Mouse (Mus musculus) liver, embryonic 15.5 days (tissue): ENCODE data around the gene Diras2. TPM values are rescaled to one million over a fixed set of nuclear protein-coding genes. Genes with fewer than 3 reads are reported as not detected.

ENCODE experiments used
- ATAC-seq: fragments of 200-750 bp; cut with Nextera tagmentation; 2 replicates; pipeline ENCODE4 v1.8.0; 2017; ENCODE audit warnings: moderate number of reproducible peaks, mild to moderate bottlenecking, moderate library complexity; ENCODE audit not compliant: insufficient read depth
- H3K27ac ChIP-seq: fragments of 300-500 bp; sonication (generic); replicated peaks from 2 replicates; pipeline ENCODE4 v1.5.1; 2015; ENCODE audit warnings: mild to moderate bottlenecking, inconsistent platforms
- H3K27me3 ChIP-seq: fragments of 300-500 bp; sonication (generic); 2 replicates; pipeline ENCODE4 v1.6.1; 2015; ENCODE audit warnings: mild to moderate bottlenecking, inconsistent platforms
- H3K36me3 ChIP-seq: fragments of 300-500 bp; sonication (generic); replicated peaks from 2 replicates; pipeline ENCODE4 v1.6.1; 2015; ENCODE audit warnings: moderate library complexity, mild to moderate bottlenecking, inconsistent platforms
- H3K4me1 ChIP-seq: fragments of 300-500 bp; sonication (generic); replicated peaks from 2 replicates; pipeline ENCODE4 v1.6.1; 2015; ENCODE audit warnings: inconsistent platforms
- H3K4me2 ChIP-seq: fragments of 300-500 bp; sonication (generic); 2 replicates; pipeline ENCODE4 v1.6.1; 2015; ENCODE audit warnings: moderate library complexity, mild to moderate bottlenecking, inconsistent platforms
- H3K4me3 ChIP-seq: fragments of 300-500 bp; sonication (generic); replicated peaks from 2 replicates; pipeline ENCODE4 v1.5.1; 2015; ENCODE audit warnings: mild to moderate bottlenecking, inconsistent platforms
- H3K9ac ChIP-seq: fragments of 300-500 bp; sonication (generic); 2 replicates; pipeline ENCODE4 v1.6.1; 2015; ENCODE audit warnings: moderate library complexity, mild to moderate bottlenecking, inconsistent platforms
- H3K9me3 ChIP-seq: fragments of 300-500 bp; sonication (generic); replicated peaks from 2 replicates; pipeline ENCODE4 v1.6.1; 2016; ENCODE audit warnings: inconsistent platforms
- WGBS: fragments of 180-500 bp; shearing (Covaris S2); methylation state at CpG from one replicate; pipeline ENCODE4 v1.1.7; 2015; ENCODE audit warnings: mixed read lengths; ENCODE audit not compliant: insufficient replicate concordance; 5-methylcytosine and 5-hydroxymethylcytosine counted together
- polyA plus RNA-seq: library from polyadenylated mRNA; unstranded; fragments of >200 nt; fragmentation: Nextera tagmentation; extraction: Ambion mirVana; gene quantifications from 2 replicates; pipeline ENCODE4 v1.2.1, GENCODE M21; 2015

Diras2 gene
- polyA plus RNA-seq: 0.05 and 0.09 TPM in 2 replicates

DNA sequence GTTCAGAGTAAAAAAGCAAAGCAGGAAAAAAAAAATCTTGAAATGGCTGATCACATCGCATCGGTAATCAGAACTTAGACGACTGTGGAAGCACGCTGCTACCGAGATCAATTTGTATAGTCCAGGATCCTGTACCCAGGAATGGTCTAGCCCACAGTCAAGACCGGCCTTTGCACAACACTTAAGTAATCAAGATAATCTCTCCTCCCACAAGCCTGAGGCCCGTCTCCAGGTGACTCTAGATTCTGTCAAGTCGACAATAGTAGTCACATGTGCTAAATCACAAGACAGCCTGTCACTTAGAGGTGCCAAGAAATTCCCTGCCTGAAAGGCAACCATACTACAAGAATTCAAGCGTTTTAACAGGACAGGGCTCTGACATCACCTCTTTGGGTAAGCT lies at the start of gene Diras2:
Gene Diras2, minus strand, starts transcription at position 159 of the 400 bp plus-strand sequence.
- H3K27ac ChIP-seq: no peak within 1 kb of the TSS
- peaks cover 22% of the 10 kb centered on the region for H3K27me3 ChIP-seq
- 38% methylated on average over 9 of the region's 9 CpGs for WGBS
- ATAC-seq: no peak
- H3K4me3 ChIP-seq: peak within 1 kb of the TSS; percentile 34
- peaks cover 5% of the 10 kb centered on the region for H3K4me1 ChIP-seq
- no peaks in the 10 kb centered on the region for H3K9me3 ChIP-seq
- H3K4me2 ChIP-seq: peak within 1 kb of the TSS; percentile 60
- H3K36me3 ChIP-seq: no peaks in the 10 kb centered on the region
- H3K9ac ChIP-seq: no peak within 1 kb of the TSS

DNA sequence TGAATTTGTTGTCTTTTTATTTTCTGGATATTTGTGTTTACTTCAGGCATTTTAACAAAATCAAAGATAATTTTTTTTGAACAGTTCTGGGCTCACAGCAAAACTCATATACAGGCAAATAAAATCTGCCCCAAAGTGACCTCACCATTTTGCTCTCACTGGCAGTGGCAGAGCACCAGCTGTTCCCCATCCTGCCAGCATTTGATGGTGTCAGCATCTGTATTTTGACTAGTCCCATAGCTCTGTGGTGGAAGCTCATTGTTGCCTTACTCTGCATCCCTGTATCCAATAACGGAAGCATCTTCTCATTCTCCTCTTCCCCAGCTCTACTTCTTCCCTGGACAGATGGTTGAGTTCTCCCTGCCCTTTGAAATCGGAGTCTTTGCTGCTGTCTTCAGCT lies 47.7 kb upstream of the Diras2 start:
- H3K9me3 ChIP-seq: no peaks in the 10 kb centered on the region
- no peak overlapping the region for H3K9ac ChIP-seq
- H3K4me3 ChIP-seq: no peak overlapping the region
- H3K27ac ChIP-seq: no peak overlapping the region
- H3K36me3 ChIP-seq: no peaks in the 10 kb centered on the region
- no peak overlapping the region for H3K4me2 ChIP-seq
- no peak for ATAC-seq
- peaks cover 14% of the 10 kb centered on the region for H3K27me3 ChIP-seq
- 73% methylated on average over 2 of the region's 2 CpGs for WGBS
- H3K4me1 ChIP-seq: peaks cover 23% of the 10 kb centered on the region

DNA sequence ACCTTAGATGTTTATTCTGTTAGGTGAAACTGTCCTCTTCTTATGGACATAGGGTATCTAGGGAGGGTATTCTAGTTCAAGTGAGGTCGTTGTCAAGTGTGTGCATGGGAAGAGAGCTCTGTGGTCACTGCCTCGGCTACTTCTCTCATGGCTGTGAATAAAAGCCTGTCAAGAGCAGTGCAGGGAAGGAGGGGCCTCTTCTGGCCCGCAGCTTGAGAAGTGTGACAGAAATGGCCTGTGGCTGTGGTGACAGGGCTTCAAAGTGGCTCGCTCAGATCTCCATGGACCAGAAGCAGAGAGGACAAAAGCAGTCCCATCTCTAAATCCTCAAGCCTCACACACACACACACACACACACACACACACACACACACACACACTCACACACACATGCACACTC lies 46.9 kb upstream of the Diras2 start:
- WGBS: 10% methylated on average over 4 of the region's 4 CpGs
- no peak for ATAC-seq
- Histone ChIP-seq H3K9me3 (no peaks in the 10 kb centered on the region), H3K9ac (no peak overlapping the region), H3K27ac (0 out of 2 replicates have a peak overlapping the region, but pooled peaks have one; percentile 38), H3K27me3 (peaks cover 7% of the 10 kb centered on the region), H3K4me2 (no peak overlapping the region), H3K36me3 (no peaks in the 10 kb centered on the region), H3K4me3 (no peak overlapping the region), H3K4me1 (peaks cover 17% of the 10 kb centered on the region)

- no peak for ATAC-seq
- Histone ChIP-seq H3K27ac (peak overlapping the region; percentile 38; the same call in 1 of the 2 replicates), H3K36me3 (no peaks in the 10 kb centered on the region), H3K27me3 (peaks cover 1% of the 10 kb centered on the region), H3K9me3 (no peaks in the 10 kb centered on the region), H3K4me2 (no peak overlapping the region), H3K9ac (no peak overlapping the region), H3K4me3 (no peak overlapping the region), H3K4me1 (peaks cover 12% of the 10 kb centered on the region; the same call in 1 of the 2 replicates)
- 13% methylated on average over 3 of the region's 3 CpGs for WGBS
Measured at GRCm38 (mm10) chr13:52577326-52577920, 46.3 kb upstream of the Diras2 start.

GRCm38 (mm10) chr13:52576841-52577240 lies 45.8 kb upstream of the Diras2 start:
- Histone ChIP-seq H3K27ac (no peak overlapping the region), H3K9me3 (no peaks in the 10 kb centered on the region), H3K9ac (no peak overlapping the region), H3K27me3 (no peaks in the 10 kb centered on the region), H3K36me3 (no peaks in the 10 kb centered on the region), H3K4me1 (peaks cover 10% of the 10 kb centered on the region; the same call in 1 of the 2 replicates), H3K4me2 (no peak overlapping the region), H3K4me3 (no peak overlapping the region)
- WGBS: 46% methylated on average over 10 of the region's 10 CpGs
- ATAC-seq: no peak

- Histone ChIP-seq H3K9me3 (no peaks in the 10 kb centered on the region), H3K4me1 (peaks cover 10% of the 10 kb centered on the region; the same call in 1 of the 2 replicates), H3K4me3 (no peak overlapping the region), H3K9ac (no peak overlapping the region), H3K27me3 (no peaks in the 10 kb centered on the region), H3K36me3 (no peaks in the 10 kb centered on the region), H3K27ac (no peak overlapping the region), H3K4me2 (no peak overlapping the region)
- WGBS: 39% methylated on average over 7 of the region's 7 CpGs
- no peak for ATAC-seq
Measured at GRCm38 (mm10) chr13:52576021-52576614, 45.0 kb upstream of the Diras2 start.

DNA sequence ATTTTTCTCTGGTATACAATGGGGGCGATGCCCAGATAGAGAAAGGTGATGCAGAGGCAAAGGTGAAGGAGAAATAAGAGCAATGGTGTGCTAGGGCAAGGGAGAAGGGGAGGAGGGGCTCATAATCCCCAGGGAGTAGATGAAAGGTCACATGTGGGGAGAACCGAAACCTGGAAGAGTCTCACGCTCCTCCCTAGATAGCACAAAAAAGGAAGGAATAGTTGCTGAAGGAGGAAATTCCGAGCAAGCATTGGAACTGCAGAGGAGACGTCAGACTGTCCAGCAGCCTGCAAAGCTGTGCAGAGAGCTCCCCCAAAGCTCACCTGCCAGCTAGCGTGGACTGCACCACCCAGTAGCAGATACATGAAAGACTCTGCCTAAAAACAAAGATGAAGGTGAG lies 44.4 kb upstream of the Diras2 start:
- Histone ChIP-seq H3K27me3 (no peaks in the 10 kb centered on the region), H3K9me3 (no peaks in the 10 kb centered on the region), H3K4me3 (no peak overlapping the region), H3K9ac (no peak overlapping the region), H3K4me2 (no peak overlapping the region), H3K4me1 (peaks cover 10% of the 10 kb centered on the region; the same call in 1 of the 2 replicates), H3K27ac (no peak overlapping the region), H3K36me3 (no peaks in the 10 kb centered on the region)
- no peak for ATAC-seq
- WGBS: 63% methylated on average over 6 of the region's 6 CpGs

DNA sequence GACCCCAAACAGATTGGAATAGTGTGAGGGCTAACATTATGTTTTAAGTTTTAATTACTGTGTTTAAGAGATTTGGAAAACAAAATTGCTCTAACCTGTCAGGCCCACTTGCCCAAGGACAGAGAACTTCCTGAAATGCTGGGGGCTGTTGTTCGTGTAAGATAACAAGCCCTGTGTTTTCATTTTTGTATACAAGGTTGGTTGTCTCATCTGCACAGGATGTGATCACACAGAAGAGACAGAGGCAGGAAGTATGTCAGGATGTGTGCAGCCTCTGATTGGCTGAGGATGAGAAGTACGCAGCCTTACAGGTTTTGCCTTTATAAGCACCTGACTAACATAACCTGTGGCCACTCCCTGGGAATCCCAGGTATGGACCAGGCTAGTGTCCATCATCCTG lies 43.2 kb upstream of the Diras2 start:
- WGBS: 30% methylated on average over 2 of the region's 2 CpGs
- Histone ChIP-seq H3K27me3 (no peaks in the 10 kb centered on the region), H3K9ac (no peak overlapping the region), H3K9me3 (no peaks in the 10 kb centered on the region), H3K4me1 (peaks cover 10% of the 10 kb centered on the region; the same call in 1 of the 2 replicates), H3K4me3 (no peak overlapping the region), H3K4me2 (no peak overlapping the region), H3K27ac (no peak overlapping the region), H3K36me3 (no peaks in the 10 kb centered on the region)
- no peak for ATAC-seq

DNA sequence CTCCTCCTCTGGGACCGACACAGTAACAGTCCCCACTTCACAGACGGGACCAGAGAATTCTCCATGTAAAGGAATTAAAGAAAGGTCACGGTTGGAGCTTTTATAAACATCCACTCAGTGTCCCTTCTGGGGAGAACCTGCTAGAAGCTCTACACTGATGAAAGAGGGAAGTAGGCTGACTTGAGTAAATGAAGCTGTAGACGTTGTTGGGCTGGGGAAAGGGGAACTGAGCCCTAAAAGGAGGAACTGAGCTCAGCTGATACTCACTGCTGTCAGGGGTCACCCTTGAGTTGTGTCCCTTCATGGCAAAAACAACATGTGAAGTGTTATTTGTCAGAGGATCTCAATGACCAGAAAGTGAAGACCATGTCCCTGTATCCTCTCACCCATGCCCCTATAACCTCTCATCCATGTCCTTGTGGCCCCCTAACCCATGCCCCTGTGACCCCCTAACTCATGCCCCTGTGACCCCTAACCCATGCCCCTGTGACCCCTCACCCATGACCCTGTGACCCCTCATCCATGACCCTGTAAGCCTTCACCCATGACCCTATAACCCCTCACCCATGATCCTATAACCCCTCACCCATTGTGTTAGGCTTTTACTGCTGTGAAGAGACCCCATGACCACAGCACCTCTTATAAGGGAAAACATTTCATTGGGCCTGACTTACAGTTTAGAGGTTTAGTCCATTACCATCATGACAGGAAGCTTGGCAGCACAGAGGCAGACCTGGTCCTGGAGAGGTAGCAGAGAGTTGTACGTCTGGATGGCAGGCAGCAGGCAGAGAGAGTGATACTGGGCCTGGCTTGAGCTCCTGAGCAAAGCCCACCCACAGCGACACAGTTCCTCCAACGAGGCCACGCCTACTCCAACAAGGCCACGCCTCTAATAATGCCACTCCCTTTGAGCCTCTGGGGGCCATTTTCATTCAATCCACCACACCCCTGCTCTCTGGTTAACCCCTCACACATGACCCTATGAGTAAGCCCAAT lies 41.7 kb upstream of the Diras2 start:
- ATAC-seq: peak; percentile 54; the same call in 1 of the 2 replicates
- H3K9me3 ChIP-seq: no peaks in the 10 kb centered on the region
- no peak overlapping the region for H3K4me3 ChIP-seq
- no peaks in the 10 kb centered on the region for H3K27me3 ChIP-seq
- 41% methylated on average over 9 of the region's 9 CpGs for WGBS
- no peaks in the 10 kb centered on the region for H3K36me3 ChIP-seq
- peaks cover 8% of the 10 kb centered on the region; the same call in 1 of the 2 replicates for H3K4me1 ChIP-seq
- no peak overlapping the region for H3K4me2 ChIP-seq
- H3K9ac ChIP-seq: no peak overlapping the region
- H3K27ac ChIP-seq: peak overlapping the region; percentile 60

GRCm38 (mm10) chr13:52571591-52572384 lies 40.7 kb upstream of the Diras2 start:
- Histone ChIP-seq H3K9ac (no peak overlapping the region), H3K4me2 (no peak overlapping the region), H3K4me3 (no peak overlapping the region), H3K36me3 (no peaks in the 10 kb centered on the region), H3K4me1 (no peaks in the 10 kb centered on the region), H3K9me3 (no peaks in the 10 kb centered on the region), H3K27me3 (no peaks in the 10 kb centered on the region), H3K27ac (peak overlapping the region; percentile 60)
- WGBS: 33% methylated on average over 11 of the region's 11 CpGs
- ATAC-seq: no peak
